Mouse (Mus musculus) myocyte (in vitro differentiated cells): ENCODE measurements around the gene Smarcc1. TPM values are rescaled to one million over a fixed set of nuclear protein-coding genes. Genes with fewer than 3 reads are reported as not detected.
A peak's percentile ranks its signal among the peaks of the same experiment; 100 is the strongest.

Experiments used
- H3K27me3 ChIP-seq: one replicate; pipeline ENCODE4 v1.6.1; 2011; ENCODE audit not compliant: control insufficient read depth, insufficient read depth, insufficient read length
- H3K36me3 ChIP-seq: one replicate; pipeline ENCODE4 v1.6.1; 2011; ENCODE audit not compliant: control insufficient read depth, insufficient read depth
- H3K4me2 ChIP-seq: one replicate; pipeline ENCODE4 v1.6.1; 2011; ENCODE audit warnings: low read depth, control low read depth
- H3K4me3 ChIP-seq: one replicate; pipeline ENCODE4 v1.5.1; 2011; ENCODE audit warnings: mild to moderate bottlenecking, control low read depth, moderate library complexity
- H3K79me2 ChIP-seq: one replicate; pipeline ENCODE4 v1.6.1; 2011; ENCODE audit not compliant: control insufficient read depth, insufficient read depth
- H3ac ChIP-seq: one replicate; pipeline ENCODE4 v1.6.1; 2011; ENCODE audit not compliant: control insufficient read depth, insufficient read length
- CEBPB ChIP-seq: IDR thresholded peaks from 2 replicates; pipeline ENCODE4 v1.6.1; 2011; ENCODE audit warnings: mild to moderate bottlenecking, moderate library complexity; ENCODE audit not compliant: poor library complexity, insufficient read depth, severe bottlenecking
- E2F4 ChIP-seq: IDR thresholded peaks from one replicate; pipeline ENCODE4 v1.6.1; 2011; ENCODE audit warnings: mild to moderate bottlenecking, control low read depth, moderate library complexity; ENCODE audit not compliant: insufficient read depth
- MAX ChIP-seq: IDR thresholded peaks from one replicate; pipeline ENCODE4 v1.6.1; 2011; ENCODE audit warnings: low read depth, mild to moderate bottlenecking, control low read depth
- MYOD1 ChIP-seq, 3 experiments: IDR thresholded peaks; one replicate each; pipeline ENCODE4 v1.6.1; 2011; ENCODE audit warnings: control low read depth in 2 of 3, low read depth in 2 of 3, mild to moderate bottlenecking in 2 of 3, moderate library complexity in 1 of 3; ENCODE audit not compliant: insufficient read length in 2 of 3, control insufficient read depth in 1 of 3
- MYOG ChIP-seq, 3 experiments: IDR thresholded peaks; one replicate each; pipeline ENCODE4 v1.6.1; 2011; ENCODE audit warnings: control low read depth in 2 of 3, low read depth in 2 of 3, mild to moderate bottlenecking in 2 of 3; ENCODE audit not compliant: insufficient read length in 2 of 3, control insufficient read depth in 1 of 3, insufficient read depth in 1 of 3
- POLR2A ChIP-seq: IDR thresholded peaks from one replicate; pipeline ENCODE4 v1.6.1; 2011; ENCODE audit warnings: low read depth, mild to moderate bottlenecking, control low read depth, moderate library complexity; ENCODE audit not compliant: insufficient read length
- POLR2AphosphoS2 ChIP-seq: IDR thresholded peaks from one replicate; pipeline ENCODE4 v1.6.1; 2011; ENCODE audit warnings: low read depth, control low read depth; ENCODE audit not compliant: insufficient read length
- REST ChIP-seq: IDR thresholded peaks from one replicate; pipeline ENCODE4 v1.6.1; 2011; ENCODE audit warnings: mild to moderate bottlenecking, control low read depth, moderate library complexity; ENCODE audit not compliant: insufficient read depth, insufficient read length
- SRF ChIP-seq: IDR thresholded peaks from one replicate; pipeline ENCODE4 v1.6.1; 2011; ENCODE audit warnings: low read depth; ENCODE audit not compliant: control insufficient read depth, insufficient read length
- TCF12 ChIP-seq: IDR thresholded peaks from one replicate; pipeline ENCODE4 v1.6.1; 2011; ENCODE audit warnings: mild to moderate bottlenecking, control low read depth; ENCODE audit not compliant: poor library complexity, insufficient read depth, severe bottlenecking
- TCF3 ChIP-seq: IDR thresholded peaks from one replicate; pipeline ENCODE4 v1.6.1; 2011; ENCODE audit warnings: low read depth, control low read depth; ENCODE audit not compliant: insufficient read length
- USF1 ChIP-seq: IDR thresholded peaks from one replicate; pipeline ENCODE4 v1.6.1; 2011; ENCODE audit warnings: low read depth, mild to moderate bottlenecking, control low read depth, moderate library complexity
- polyA plus RNA-seq: library from polyadenylated mRNA; unstranded; fragments of >200 nt; fragmentation: generic; extraction: Trizol; gene quantifications from one replicate; pipeline ENCODE4 v1.2.1, GENCODE M21; 2012; ENCODE audit warnings: missing spikeins

The Smarcc1 gene
- polyA plus RNA-seq, 1 experiment, result 29.5 TPM

DNA sequence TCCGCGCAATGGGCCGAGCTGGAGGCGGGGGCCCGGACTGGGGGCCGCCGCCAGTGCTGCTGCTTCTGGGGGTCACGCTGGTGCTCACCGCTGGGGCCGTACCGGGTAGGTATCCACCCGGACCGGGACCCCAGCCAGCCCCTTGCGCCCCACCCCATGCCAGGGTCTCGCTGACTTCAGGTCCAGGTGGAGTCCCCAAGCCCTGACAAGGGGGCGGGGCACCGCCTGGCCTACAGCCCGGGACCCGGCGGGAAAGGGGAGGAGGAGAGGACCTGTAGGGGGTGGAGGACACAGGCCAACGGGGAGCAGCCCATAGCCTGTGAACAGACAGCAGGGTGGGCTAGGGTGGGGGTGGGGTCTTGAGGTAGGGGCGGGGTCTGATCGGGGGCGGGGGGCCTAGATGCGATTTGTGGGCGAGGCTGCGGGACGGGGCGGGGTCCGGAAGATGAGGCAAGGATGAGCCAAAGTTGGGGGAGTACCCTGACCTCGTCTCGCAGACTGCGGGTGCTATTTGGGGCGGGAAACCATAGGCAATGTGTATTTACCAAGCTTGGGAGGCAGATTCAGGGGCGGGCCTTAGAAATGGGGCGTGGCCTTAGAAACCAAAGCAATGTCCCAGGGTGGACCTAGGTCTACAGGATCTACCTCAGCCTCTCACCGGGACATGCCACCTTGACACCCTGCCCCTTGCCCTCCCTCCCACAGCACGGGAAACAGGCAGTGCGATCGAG, 128.2 kb downstream of the Smarcc1 start:
- Histone ChIP-seq H3K27me3 (no peaks in the 10 kb centered on the region), H3K4me3 (no peak overlapping the region), H3K79me2 (no peaks in the 10 kb centered on the region), H3K36me3 (no peaks in the 10 kb centered on the region), H3K4me2 (peak overlapping the region; percentile 12), H3ac (no peak overlapping the region)
- TF ChIP-seq MYOG (IDR thresholded peaks at IDR 0.05; ENCODE audit: control insufficient read depth in 1 of 3, insufficient read depth in 1 of 3, insufficient read length in 2 of 3, low read depth in 2 of 3) (no peak), POLR2AphosphoS2 (peak; percentile 37)

DNA sequence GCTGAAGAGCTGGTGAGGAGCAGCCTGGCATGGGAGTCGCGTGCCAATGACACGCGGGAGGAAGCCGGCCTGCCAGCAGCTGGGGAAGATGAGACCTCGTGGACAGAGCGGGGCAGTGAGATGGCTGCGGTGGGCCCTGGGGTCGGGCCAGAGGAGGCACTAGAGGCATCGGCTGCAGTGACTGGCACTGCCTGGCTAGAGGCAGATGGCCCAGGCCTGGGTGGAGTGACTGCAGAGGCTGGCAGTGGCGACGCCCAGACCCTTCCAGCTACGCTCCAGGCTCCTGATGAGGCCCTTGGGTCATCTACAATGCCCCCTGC, 128.8 kb downstream of the Smarcc1 start:
- no peak overlapping the region for H3K4me3 ChIP-seq
- H3K79me2 ChIP-seq, result no peaks in the 10 kb centered on the region
- TF ChIP-seq MYOD1 (IDR thresholded peaks at IDR 0.05; ENCODE audit: control insufficient read depth in 1 of 3, insufficient read length in 2 of 3, low read depth in 2 of 3) (no peak), TCF3 (no peak), POLR2AphosphoS2 (no peak), MAX (no peak), TCF12 (no peak), E2F4 (no peak), SRF (no peak)
- no peaks in the 10 kb centered on the region for H3K27me3 ChIP-seq
- no peak overlapping the region for H3ac ChIP-seq
- H3K4me2 ChIP-seq, result peak overlapping the region; percentile 12
- H3K36me3 ChIP-seq, result no peaks in the 10 kb centered on the region

DNA sequence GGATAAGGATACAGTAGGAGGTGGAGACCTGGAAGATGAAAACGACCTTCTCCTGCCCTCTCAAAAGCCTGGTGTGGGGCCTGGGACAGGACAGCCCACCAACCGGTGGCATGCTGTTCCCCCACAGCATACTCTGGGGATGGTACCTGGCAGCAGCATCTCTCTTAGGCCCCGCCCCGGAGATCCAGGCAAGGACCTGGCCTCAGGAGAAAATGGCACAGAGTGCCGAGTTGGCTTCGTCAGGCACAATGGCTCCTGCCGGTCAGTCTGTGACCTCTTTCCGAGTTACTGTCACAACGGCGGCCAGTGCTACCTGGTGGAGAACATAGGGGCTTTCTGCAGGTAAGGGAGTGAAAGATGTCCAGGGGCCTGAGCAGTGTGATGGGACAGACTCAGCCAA, 129.5 kb downstream of the Smarcc1 start:
- Histone ChIP-seq H3K79me2 (no peaks in the 10 kb centered on the region), H3K36me3 (no peaks in the 10 kb centered on the region), H3K4me2 (no peak overlapping the region), H3K4me3 (no peak overlapping the region), H3K27me3 (no peaks in the 10 kb centered on the region), H3ac (no peak overlapping the region)
- TF ChIP-seq SRF (no peak), TCF12 (no peak)

DNA sequence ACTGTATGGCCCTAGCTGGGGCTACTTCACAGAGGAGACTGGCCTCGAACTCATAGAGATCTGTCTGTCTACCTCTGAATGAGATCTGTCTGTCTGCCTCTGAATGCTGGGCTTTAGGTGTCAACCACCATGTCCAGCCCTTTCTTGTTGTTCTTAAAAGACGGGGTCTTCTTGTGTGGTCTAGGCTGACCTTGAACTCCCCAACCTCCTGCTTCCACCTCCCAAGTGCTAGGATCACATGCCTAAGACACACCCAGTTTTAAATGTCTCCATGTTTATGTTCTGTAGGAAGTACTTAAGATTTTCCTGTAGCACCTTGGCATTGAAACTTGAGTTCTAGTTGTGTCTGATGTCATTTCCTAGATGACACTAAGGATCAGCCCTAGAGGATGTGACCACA, 131.4 kb downstream of the Smarcc1 start:
- Histone ChIP-seq H3K27me3 (no peaks in the 10 kb centered on the region), H3K36me3 (no peaks in the 10 kb centered on the region), H3K4me3 (no peak overlapping the region), H3K79me2 (no peaks in the 10 kb centered on the region), H3ac (no peak overlapping the region), H3K4me2 (no peak overlapping the region)
- TF ChIP-seq MYOD1 (IDR thresholded peaks at IDR 0.05; ENCODE audit: control insufficient read depth in 1 of 3, insufficient read length in 2 of 3, low read depth in 2 of 3) (no peak), POLR2A (no peak), REST (no peak), MAX (no peak), SRF (no peak), TCF12 (no peak), MYOG (IDR thresholded peaks at IDR 0.05; ENCODE audit: control insufficient read depth in 1 of 3, insufficient read depth in 1 of 3, insufficient read length in 2 of 3, low read depth in 2 of 3) (no peak), POLR2AphosphoS2 (no peak), TCF3 (no peak), CEBPB (no peak), USF1 (no peak), E2F4 (no peak)

DNA sequence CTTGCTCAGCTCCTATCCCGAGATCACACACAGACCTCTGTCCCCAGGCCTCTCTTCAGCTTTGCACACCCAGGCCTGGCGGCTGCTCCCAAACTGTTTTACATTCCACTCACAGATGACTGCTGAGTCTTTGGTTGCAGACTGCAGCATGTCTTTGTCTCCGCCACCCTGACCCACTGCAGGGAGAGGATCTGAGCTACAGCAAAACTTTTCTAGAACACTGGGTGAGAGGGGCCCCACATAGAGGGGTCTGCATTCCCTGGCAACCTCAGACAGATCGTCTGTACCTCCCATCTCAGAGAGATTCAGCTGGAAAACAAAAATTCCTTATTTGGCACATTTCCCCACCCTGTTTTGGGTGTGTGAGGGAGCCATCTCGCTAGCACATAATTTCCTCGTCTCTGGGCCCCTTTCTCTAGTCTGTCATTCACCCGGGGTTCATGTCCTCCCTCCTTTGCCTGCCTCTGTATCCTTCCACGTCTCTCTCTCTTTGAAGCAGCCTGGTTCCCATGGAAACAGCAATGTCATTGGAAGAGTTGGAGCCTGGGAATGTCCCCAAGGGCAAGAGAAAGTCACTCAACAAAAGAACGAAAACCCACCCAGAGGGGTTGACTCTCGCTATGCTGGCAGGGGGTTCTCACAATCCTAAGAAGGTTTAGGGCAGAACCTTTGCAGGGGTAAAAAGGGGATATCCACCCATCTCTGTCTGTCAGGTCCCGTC, 132.5 kb downstream of the Smarcc1 start:
- Histone ChIP-seq H3K4me2 (no peak overlapping the region), H3K36me3 (no peaks in the 10 kb centered on the region), H3K27me3 (peaks cover 3% of the 10 kb centered on the region), H3K4me3 (no peak overlapping the region), H3ac (no peak overlapping the region), H3K79me2 (no peaks in the 10 kb centered on the region)
- TF ChIP-seq MYOD1 (IDR thresholded peaks at IDR 0.05; ENCODE audit: control insufficient read depth in 1 of 3, insufficient read length in 2 of 3, low read depth in 2 of 3) (no peak), MAX (no peak), SRF (no peak), POLR2A (no peak), MYOG (IDR thresholded peaks at IDR 0.05; ENCODE audit: control insufficient read depth in 1 of 3, insufficient read depth in 1 of 3, insufficient read length in 2 of 3, low read depth in 2 of 3) (no peak), TCF12 (no peak)
